Mouse (Mus musculus) ovary, postnatal 14 days (tissue): ENCODE data around the gene Mdm2.
"Not testable (repeated sequence)": the region's sequence is repeated elsewhere in the genome, so short reads cannot be mapped to it uniquely, and the experiment has no call there.

Experiments
- DNase-seq: peaks from one replicate; pipeline ENCODE4 v3.0.0; 2022; ENCODE audit warnings: low spot score

Mdm2 gene

GRCm38 (mm10) chr10:117748276-117749049, 37.9 kb upstream of the Mdm2 start:
- DNase-seq = no peak

DNA sequence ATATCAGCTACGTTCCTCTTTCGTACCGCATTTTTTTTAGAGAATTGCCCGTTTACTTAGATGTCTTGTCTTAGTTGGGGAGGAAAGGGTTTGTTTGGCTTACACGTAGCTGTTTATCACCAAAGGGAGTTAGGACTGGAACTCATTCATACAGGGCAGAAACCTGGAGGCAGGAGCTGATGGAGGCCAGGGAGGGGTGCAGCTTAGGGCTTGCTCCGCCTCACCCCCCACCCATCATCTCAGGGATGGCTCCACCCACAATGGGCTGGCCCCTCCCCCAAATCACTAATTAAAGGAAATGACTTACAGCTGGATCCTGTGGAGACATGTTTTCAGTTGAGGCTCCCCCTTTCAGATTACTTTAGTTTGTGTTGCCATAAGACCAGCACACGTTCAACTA, 37.2 kb upstream of the Mdm2 start:
- DNase-seq = no peak

DNA sequence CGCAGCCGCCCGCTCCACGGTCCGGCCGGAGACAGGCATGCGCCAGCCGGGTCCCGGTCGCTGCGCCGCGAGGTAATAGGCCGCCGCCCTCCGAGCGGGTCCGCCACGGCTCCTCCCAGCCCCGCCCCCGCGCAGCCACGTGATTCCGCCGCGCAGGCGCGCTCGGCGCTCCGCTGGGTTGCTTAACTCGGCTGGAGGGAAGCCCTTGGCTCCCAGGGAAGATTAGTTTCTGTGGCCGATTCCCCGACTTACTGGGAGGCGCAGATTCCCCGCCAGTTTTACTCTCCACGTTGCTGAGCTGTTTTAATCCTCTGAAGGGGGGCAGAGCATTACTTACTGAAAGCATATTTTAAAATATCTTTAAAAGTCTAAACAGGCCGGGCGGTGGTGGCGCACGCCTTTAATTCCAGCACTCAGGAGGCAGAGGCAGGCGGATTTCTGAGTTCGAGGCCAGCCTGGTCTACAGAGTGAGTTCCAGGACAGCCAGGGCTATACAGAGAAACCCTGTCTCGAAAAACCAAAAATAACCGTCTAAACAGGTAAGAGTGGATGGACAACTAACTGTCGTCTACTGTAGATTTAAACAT, 35.8 kb upstream of the Mdm2 start, which contains the start of gene Slc35e3:
Slc35e3 (minus strand) TSS at position 69 of the 587 bp plus-strand sequence.
- DNase-seq = peak; percentile 96

GRCm38 (mm10) chr10:117745570-117746296, 35.2 kb upstream of the Mdm2 start:
- DNase-seq = not testable (repeated sequence)

DNA sequence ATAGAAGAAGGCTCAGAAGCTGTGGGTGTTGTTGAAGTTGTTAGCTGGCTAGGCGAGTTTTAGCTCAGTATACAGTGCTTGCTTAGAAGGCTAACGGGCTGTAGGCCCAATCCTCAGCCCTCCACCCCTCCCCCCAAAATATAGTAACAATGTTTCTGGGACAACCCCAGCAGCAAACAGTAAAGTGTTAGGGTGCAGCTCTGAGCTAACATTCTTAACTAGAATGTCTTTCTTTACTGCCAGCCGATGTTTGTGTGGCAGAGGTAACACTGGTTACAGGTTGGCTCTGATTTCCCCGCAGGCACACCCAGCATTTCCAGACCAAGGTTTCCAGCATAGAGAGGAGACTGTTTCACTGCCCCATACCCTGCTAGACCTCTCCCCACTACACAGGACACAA, 33.4 kb upstream of the Mdm2 start:
- DNase-seq = no peak

GRCm38 (mm10) chr10:117743182-117743581, 32.6 kb upstream of the Mdm2 start:
- no peak for DNase-seq

DNA sequence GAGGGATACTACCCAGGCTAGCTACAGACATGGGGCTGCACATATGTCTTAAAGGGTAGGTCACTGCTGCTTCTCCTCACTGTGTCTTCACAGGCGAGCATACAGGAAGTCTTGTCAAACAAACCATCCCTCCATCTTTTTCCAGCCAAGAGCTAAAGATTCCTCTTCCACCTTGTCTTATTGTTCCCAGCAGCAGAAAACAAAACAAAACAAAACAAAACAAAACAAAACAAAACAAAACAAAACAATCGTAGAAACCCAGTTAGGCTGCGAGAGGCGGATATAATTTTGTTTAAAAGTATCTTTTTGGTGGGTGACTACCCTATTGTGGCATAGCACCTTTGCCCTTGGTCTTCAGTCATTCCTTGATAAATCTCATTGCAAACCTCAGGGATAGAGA, 32.1 kb upstream of the Mdm2 start:
- no peak for DNase-seq

- DNase-seq = no peak
Measured at GRCm38 (mm10) chr10:117741698-117742475, 31.3 kb upstream of the Mdm2 start.

DNA sequence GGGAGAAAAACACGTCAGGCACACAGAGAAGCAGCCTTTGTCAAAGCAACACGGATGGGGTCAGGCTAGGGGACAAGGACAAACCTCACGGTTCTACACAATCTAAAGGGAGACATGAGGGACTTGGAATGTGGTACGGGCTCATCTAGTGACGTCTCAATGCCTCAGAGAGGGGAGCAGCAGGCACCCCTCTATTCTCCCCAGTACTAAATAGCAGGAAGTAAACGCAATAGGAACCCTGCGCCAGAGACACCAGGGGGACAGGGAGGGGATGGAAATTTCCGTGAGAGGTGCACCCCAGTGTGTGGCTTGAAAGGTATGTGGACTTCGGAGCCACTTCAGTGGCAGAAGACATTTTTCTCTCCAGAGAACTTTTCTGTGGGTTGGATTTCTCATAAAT, 30.4 kb upstream of the Mdm2 start:
- no peak for DNase-seq

- no peak for DNase-seq
Measured at GRCm38 (mm10) chr10:117740171-117740570, 29.6 kb upstream of the Mdm2 start.

- DNase-seq = no peak
Measured at GRCm38 (mm10) chr10:117739648-117739948, 29.0 kb upstream of the Mdm2 start.

- no peak for DNase-seq
Measured at GRCm38 (mm10) chr10:117738928-117739647, 28.5 kb upstream of the Mdm2 start.

- no peak for DNase-seq
Measured at GRCm38 (mm10) chr10:117738140-117738921, 27.8 kb upstream of the Mdm2 start.

DNA sequence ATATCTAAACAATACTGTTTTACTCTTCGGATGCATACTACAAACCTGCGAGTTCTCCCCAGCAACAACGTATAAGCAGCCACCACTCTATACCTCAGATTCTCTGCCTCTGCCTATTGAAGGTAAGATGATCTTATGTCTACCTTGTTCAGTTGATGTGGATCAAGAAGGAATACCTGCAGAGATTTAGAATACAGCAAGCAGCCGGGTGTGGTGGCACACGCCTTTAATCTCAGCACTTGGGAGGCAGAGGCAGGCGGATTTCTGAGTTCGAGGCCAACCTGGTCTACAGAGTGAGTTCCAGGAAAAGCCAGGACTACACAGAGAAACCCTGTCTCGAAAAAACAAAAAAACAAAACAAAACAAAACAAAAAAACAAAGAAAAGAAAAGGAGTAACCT, 26.9 kb upstream of the Mdm2 start:
- not testable (repeated sequence) for DNase-seq

GRCm38 (mm10) chr10:117737075-117737474, 26.5 kb upstream of the Mdm2 start:
- DNase-seq = no peak

DNA sequence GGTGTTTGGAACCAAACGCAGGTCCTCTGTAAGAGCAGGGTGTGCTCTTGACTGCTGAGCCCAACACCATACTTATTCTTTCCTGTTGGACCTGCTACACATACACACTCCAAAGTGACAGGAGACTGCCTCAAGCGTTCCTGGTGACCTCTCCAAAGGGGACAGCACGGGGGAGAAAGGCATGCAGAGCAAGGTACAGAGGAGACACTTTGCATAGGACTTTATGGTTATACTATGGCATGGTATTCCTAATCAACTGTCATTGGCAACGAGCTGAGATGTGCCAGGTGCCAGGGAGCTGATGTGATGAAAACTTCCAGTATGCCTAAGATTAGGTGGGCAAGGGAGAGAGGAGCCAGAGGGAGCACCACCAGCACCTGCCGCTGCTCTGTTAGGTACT, 26.0 kb upstream of the Mdm2 start:
- DNase-seq = no peak

DNA sequence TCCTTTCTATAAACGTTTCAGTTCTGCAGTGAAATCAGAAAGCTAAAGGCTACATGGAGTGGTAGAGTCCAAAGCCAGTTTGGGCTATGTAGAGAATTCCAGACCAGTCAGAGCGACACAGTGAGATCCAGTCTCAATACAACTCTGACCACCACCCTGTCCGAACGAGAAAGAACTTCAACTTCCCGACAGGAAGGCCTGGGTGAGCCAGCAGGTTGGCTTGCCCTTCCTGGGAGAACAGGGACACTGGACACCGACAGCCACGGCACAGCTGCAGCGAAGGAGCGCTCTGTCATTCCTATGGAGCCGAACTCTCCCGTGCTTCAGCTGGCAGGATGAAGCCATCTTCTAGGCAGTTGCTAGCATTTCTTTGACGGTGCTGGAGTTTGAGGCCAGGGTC, 24.8 kb upstream of the Mdm2 start:
- not testable (repeated sequence) for DNase-seq

DNA sequence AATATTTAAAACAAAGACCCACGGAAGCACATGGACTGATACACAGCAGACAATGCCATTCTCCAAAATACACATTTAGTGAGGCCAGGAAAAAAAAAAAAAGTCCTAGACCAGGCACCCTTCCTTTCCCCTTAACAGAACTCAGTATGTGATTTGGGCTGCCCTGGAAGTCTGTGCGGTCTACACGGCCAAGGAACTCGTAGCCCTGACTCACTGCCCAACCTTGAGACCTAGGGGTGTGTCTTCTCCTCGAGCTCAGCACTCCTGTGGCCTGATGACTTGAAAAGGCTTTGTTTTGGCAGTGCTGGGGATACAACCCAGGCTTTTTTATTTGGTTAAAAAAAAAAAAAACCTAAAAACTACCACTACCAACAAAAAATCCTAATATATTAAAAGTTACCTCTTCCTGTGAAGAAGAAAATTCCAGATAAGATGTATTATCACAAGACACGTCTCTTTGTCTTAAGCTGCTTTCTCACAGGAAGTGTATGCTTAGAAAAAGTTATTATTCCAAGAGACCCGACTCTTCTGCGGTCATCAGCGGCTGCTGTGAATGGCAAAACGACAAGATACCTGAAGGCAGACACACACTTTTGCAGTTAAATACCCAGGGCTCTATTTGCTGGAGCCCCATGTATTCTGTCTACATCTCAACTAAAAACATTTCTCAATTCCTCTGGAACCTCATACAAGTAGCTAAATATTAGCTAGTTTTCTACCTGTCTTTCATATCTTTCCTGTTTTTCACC, 23.7 kb upstream of the Mdm2 start:
- DNase-seq = not testable (repeated sequence)

DNA sequence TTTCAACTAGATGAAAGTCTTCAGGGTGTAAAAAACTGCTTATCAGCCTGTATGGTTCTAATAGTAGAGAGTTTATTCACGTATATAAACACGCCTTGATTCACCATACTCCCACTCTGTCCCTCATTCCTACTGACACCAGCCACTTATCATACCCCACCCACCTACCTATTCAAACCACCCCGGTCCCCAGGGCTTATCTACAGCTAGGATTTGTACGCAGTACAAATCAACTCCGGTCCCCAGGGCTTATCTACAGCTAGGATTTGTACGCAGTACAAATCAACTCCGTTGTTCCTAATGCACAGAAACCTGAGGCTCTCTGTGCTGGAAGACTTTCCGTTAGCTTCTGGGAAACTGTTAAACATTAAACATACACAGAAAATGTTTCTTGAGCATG, 23.1 kb upstream of the Mdm2 start:
- not testable (repeated sequence) for DNase-seq

- DNase-seq = no peak
Measured at GRCm38 (mm10) chr10:117732962-117733592, 22.5 kb upstream of the Mdm2 start.
